8 mouse cellular contexts compared by ENCODE assay signal in genomic region chr3:100973906-100974305, GRCm38 (mm10). TPM values are rescaled to one million over a fixed set of nuclear protein-coding genes. Genes with fewer than 3 reads are reported as not detected.
DNase-seq lines count a peak whose midpoint lies in the region; TF ChIP-seq lines count a peak whose summit lies in the region.

No protein-coding gene starts in this region.

- no peak overlapping the region for H3K9ac ChIP-seq in ES-E14 (ENCODE audit: insufficient read depth, low read depth, low read length, poor library complexity, severe bottlenecking)

- no peak overlapping the region for H3K4me3 ChIP-seq in ES-E14 (ENCODE audit: insufficient read depth in 1 of 2, low read depth in 1 of 2, low read length in 2 of 2, poor library complexity in 1 of 2, severe bottlenecking in 1 of 2)

- DNase-seq in cerebellum, adult 9-10 months = peak; percentile 58
- no peak for DNase-seq in cerebellum, adult 18-20 months
- DNase-seq in layer of hippocampus, adult 9-10 months (ENCODE audit: low spot score) = peak; percentile 53
- no peak for DNase-seq in layer of hippocampus, postnatal 36 days
- peak; percentile 17 for DNase-seq in ES-E14 (ENCODE audit: low read depth, low spot score)
- peak; percentile 49 for DNase-seq in hindlimb bud, embryonic 11.5 days (ENCODE audit: extremely low spot score, low read depth, low spot score)
- no peak for DNase-seq in ovary, adult 18-20 months (ENCODE audit: low spot score)
- no peak for DNase-seq in kidney, postnatal 10 days

- in situ Hi-C loops in ES-E14 (cut with MboI; ENCODE audit: low sequenced_read_pairs in 2 of 2, unreplicated experiment in 2 of 2) = loop anchor here (5.0 to 25.0 kb wide), 5 partner anchors 318 to 838 kb away; no protein-coding TSS in a partner anchor

- no peak overlapping the region for H3K27ac ChIP-seq in ES-E14 (ENCODE audit: insufficient read depth, low read depth, low read length, poor library complexity, severe bottlenecking)

- no peaks in the 10 kb centered on the region for H3K9me3 ChIP-seq in ES-E14 (ENCODE audit: control insufficient read depth, insufficient read depth, low read depth, low read length)

- no peaks in the 10 kb centered on the region for H3K36me3 ChIP-seq in ES-E14 (ENCODE audit: control insufficient read depth, insufficient read depth, low read length, poor library complexity, severe bottlenecking)

- no peaks in the 10 kb centered on the region for H3K4me1 ChIP-seq in ES-E14 (ENCODE audit: control insufficient read depth in 2 of 2, insufficient read depth in 2 of 2, low read length in 2 of 2, poor library complexity in 1 of 2)

TF ChIP-seq in ES-E14, 5 proteins besides CTCF, POLR2A, EP300 and RAD21:
- TF ChIP-seq HCFC1 (IDR thresholded peaks at IDR 0.05; ENCODE audit: borderline replicate concordance, insufficient read depth, low read length) = no peak
- TF ChIP-seq ZC3H11A (IDR thresholded peaks at IDR 0.05; ENCODE audit: borderline replicate concordance, low read depth, low read length) = peak; percentile 87
- TF ChIP-seq CHD2 (IDR thresholded peaks at IDR 0.05; ENCODE audit: low read depth, low read length) = no peak
- no peak for TF ChIP-seq ZNF384 (IDR thresholded peaks at IDR 0.05; ENCODE audit: low read depth, low read length)
- no peak for TF ChIP-seq MAFK (IDR thresholded peaks at IDR 0.05; ENCODE audit: insufficient read depth, low read depth, low read length)
TF ChIP-seq in ES-E14: peak in this region for 1.

RNA-seq across cellular contexts. Expression of gene Ttf2, which starts 4.4 kb away (rescaled TPM):
- 1 to 10 TPM; 1.1 to 1.3 TPM for total RNA-seq in layer of hippocampus, postnatal 36 days (2021)
- 39.0 and 50.5 TPM in 2 replicates for total RNA-seq in ES-E14 (2012; rRNA removed)

RNA-seq across cellular contexts. Expression of gene Trim45, which starts 51.9 kb away (rescaled TPM):
- total RNA-seq in layer of hippocampus, postnatal 36 days (2021) = 1 to 10 TPM; 8.1 to 8.8 TPM
- 4.8 and 5.5 TPM in 2 replicates for total RNA-seq in ES-E14 (2012; rRNA removed)

RNA-seq across cellular contexts. Expression of gene Cd101, which starts 55.5 kb away (rescaled TPM):
- total RNA-seq in layer of hippocampus, postnatal 36 days (2021) = under 1 TPM; 0.25 to 0.48 TPM
- total RNA-seq in ES-E14 (2012; rRNA removed) = 0.11 and 0.13 TPM in 2 replicates

Comparison
In these comparisons a context has a peak if more than half of its experiments do, and no peak if none do; other contexts are left out.
1. DNase-seq: peak in cerebellum, adult 9-10 months (single experiment), layer of hippocampus, adult 9-10 months (single experiment), ES-E14 (single experiment) and hindlimb bud, embryonic 11.5 days (single experiment); none in cerebellum, adult 18-20 months (0 of 2), layer of hippocampus, postnatal 36 days (0 of 2), ovary, adult 18-20 months (single experiment) and kidney, postnatal 10 days (single experiment).
2. RNA of gene Ttf2, which starts 4.4 kb away (total RNA-seq): 39.0 to 50.5 TPM in ES-E14; 1.1 to 1.3 TPM in layer of hippocampus, postnatal 36 days; every median in the first group is over 10 times any median in the second.